Mouse (Mus musculus): ENCODE measurements at regions not wholly inside any gene's neighbourhood (a gene's known extent, or its start where the extent isn't known, plus 50 kb on each side); places are given as distances from the start of the nearest gene placed in this dataset.
A peak's percentile ranks its signal among the peaks of the same experiment; 100 is the strongest.

- peak; percentile 28 for DNase-seq (ENCODE audit: low read depth)
Measured at GRCm38 (mm10) chr4:80002738-80003635, 830.9 kb upstream of the Tyrp1 start.

- DNase-seq (ENCODE audit: low read depth) = peak; percentile 54
Measured at GRCm38 (mm10) chr4:80003636-80004365, 830.1 kb upstream of the Tyrp1 start.

- peak; percentile 9 for DNase-seq (ENCODE audit: low read depth)
Measured at GRCm38 (mm10) chr4:80004366-80004700, 829.6 kb upstream of the Tyrp1 start.

GRCm38 (mm10) chr4:80004788-80005187, 829.1 kb upstream of the Tyrp1 start:
- DNase-seq (ENCODE audit: low read depth) = peak; percentile 61

GRCm38 (mm10) chr4:80027876-80028275, 806.0 kb upstream of the Tyrp1 start:
- DNase-seq (ENCODE audit: low read depth) = no peak

- no peak for DNase-seq (ENCODE audit: low read depth)
Measured at GRCm38 (mm10) chr4:80047956-80048355, 786.0 kb upstream of the Tyrp1 start.

Measured in 416B (cell line).